Mouse (Mus musculus) kidney, embryonic 16.5 days (tissue): Measurements from ENCODE around the gene Mfn1. TPM values are rescaled to one million over a fixed set of nuclear protein-coding genes. Genes with fewer than 3 reads are reported as not detected.

Source experiments
- ATAC-seq: fragments of 200-750 bp; cut with Nextera tagmentation; 2 replicates; pipeline ENCODE4 v1.8.0; 2017; ENCODE audit warnings: moderate TSS enrichment; ENCODE audit not compliant: low FRiP score, low TSS enrichment
- H3K27ac ChIP-seq: fragments of 300-500 bp; sonication (generic); 2 replicates; pipeline ENCODE4 v1.5.1; 2014; ENCODE audit warnings: low read length
- H3K27me3 ChIP-seq: fragments of 300-500 bp; sonication (generic); 2 replicates; pipeline ENCODE4 v1.6.1; 2014; ENCODE audit warnings: low read length, control low read depth, mixed read lengths; ENCODE audit not compliant: insufficient read depth
- H3K36me3 ChIP-seq: fragments of 300-500 bp; sonication (generic); 2 replicates; pipeline ENCODE4 v1.6.1; 2014; ENCODE audit warnings: low read length, control low read depth, mixed read lengths; ENCODE audit not compliant: insufficient read depth
- H3K4me1 ChIP-seq: fragments of 300-500 bp; sonication (generic); 2 replicates; pipeline ENCODE4 v1.6.1; 2014; ENCODE audit warnings: low read length, control low read depth, mixed read lengths; ENCODE audit not compliant: insufficient read depth
- H3K4me2 ChIP-seq: fragments of 300-500 bp; sonication (generic); replicated peaks from 2 replicates; pipeline ENCODE4 v1.6.1; 2014; ENCODE audit warnings: low read depth, low read length
- H3K4me3 ChIP-seq: fragments of 300-500 bp; sonication (generic); 2 replicates; pipeline ENCODE4 v1.5.1; 2014; ENCODE audit warnings: mild to moderate bottlenecking, low read length
- H3K9ac ChIP-seq: fragments of 300-500 bp; sonication (generic); replicated peaks from 2 replicates; pipeline ENCODE4 v1.6.1; 2014; ENCODE audit warnings: low read length
- H3K9me3 ChIP-seq: fragments of 300-500 bp; sonication (generic); 2 replicates; pipeline ENCODE4 v1.6.1; 2016; ENCODE audit warnings: low read length, control low read depth
- WGBS: fragments of 180-500 bp; shearing (Covaris S2); extraction: QIAGEN DNeasy Blood & Tissue Kit; methylation state at CpG from one replicate; pipeline ENCODE4 v1.1.7; 2014; 5-methylcytosine and 5-hydroxymethylcytosine counted together
- polyA plus RNA-seq: library from polyadenylated mRNA; unstranded; fragments of >200 nt; fragmentation: Nextera tagmentation; extraction: Ambion mirVana; gene quantifications from 2 replicates; pipeline ENCODE4 v1.2.1, GENCODE M21; 2015

Gene Mfn1
- polyA plus RNA-seq, 1 experiment from 2014 or later = 35.2 TPM

DNA sequence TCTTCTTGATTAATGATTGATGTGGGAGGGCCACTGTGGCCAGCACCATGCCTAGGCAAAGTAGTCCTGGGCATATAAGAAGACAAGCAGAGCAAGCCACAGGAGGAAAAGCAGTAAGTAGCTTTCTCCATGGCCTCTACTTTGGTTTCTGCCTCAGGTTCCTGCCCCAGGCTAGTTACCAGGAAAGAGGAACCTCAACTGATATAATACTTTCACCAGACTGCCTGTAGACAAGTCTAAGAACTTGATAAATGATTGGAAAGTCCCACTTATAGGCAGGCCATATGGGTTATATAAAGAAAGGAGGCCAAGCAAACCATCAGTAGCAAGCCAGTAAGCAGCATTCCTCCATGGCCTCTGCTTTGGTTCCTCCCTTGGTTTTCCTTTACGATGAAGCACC, 92.4 kb downstream of the Mfn1 start:
- H3K4me2 ChIP-seq = no peak overlapping the region
- H3K9ac ChIP-seq = no peak overlapping the region
- H3K9me3 ChIP-seq = no peaks in the 10 kb centered on the region
- no peaks in the 10 kb centered on the region for H3K27me3 ChIP-seq
- no peaks in the 10 kb centered on the region for H3K36me3 ChIP-seq
- no peak overlapping the region for H3K27ac ChIP-seq
- no peaks in the 10 kb centered on the region for H3K4me1 ChIP-seq
- WGBS = 86% methylated on average over 1 of the region's 1 CpGs
- no peak for ATAC-seq
- no peak overlapping the region for H3K4me3 ChIP-seq

DNA sequence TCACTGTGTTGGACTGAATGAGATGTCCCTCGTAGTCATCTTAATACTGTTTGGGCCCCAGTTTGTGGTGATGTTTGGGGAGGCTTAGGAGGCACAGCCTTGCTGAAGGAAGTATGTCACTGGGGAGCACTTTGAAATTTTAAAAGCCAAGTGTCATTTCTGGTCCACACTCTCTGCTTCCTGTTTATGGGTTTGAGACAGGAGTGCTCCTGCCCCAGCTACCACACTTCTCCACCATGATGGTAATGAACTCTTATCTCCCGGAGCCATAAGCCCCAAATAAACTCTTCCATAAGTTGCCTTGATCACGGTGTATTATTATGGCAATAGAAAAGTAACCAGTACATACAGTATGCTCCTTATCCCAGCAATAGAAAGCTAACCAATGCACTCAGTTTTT, 92.8 kb downstream of the Mfn1 start:
- Histone ChIP-seq H3K9ac (no peak overlapping the region), H3K9me3 (no peaks in the 10 kb centered on the region), H3K27ac (no peak overlapping the region), H3K4me1 (no peaks in the 10 kb centered on the region), H3K4me2 (no peak overlapping the region), H3K4me3 (no peak overlapping the region), H3K27me3 (no peaks in the 10 kb centered on the region), H3K36me3 (no peaks in the 10 kb centered on the region)
- no peak for ATAC-seq
- WGBS = 90% methylated on average over 3 of the region's 3 CpGs

DNA sequence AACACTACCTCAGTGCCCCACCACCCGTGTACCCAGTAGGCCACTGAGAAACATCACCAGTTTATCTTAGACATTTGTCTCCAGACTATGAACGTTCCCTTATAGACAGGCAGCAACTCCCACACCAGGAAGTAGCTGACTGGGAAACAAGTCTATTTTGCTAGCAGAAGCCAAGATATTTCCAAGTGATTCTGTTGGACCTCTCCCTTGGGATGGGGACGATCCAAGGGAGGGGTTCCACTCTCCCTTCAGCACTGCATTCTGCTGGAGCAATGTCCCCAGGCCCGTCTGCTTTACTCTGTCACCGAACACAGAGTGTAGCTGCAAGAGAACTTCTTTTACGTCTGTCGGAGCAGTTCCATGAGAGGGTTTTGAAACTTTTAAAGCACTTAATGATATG, 98.9 kb downstream of the Mfn1 start:
- Histone ChIP-seq H3K36me3 (no peaks in the 10 kb centered on the region), H3K4me3 (no peak overlapping the region), H3K27me3 (no peaks in the 10 kb centered on the region), H3K4me2 (no peak overlapping the region), H3K9me3 (no peaks in the 10 kb centered on the region), H3K27ac (no peak overlapping the region), H3K9ac (no peak overlapping the region), H3K4me1 (no peaks in the 10 kb centered on the region)
- WGBS = 71% methylated on average over 7 of the region's 7 CpGs
- ATAC-seq = no peak

Other genes starting within 250 kb of the Mfn1 start
- 3.6 and 4.2 TPM in 2 replicates for gene Zmat3, start 163.5 kb upstream of the Mfn1 start, polyA plus RNA-seq
- 10.0 and 10.5 TPM in 2 replicates for gene Pik3ca, start 131.8 kb upstream of the Mfn1 start, polyA plus RNA-seq
- gene Kcnmb3, start 37.2 kb upstream of the Mfn1 start, polyA plus RNA-seq = 0.23 and 0.26 TPM in 2 replicates
- 38.6 and 42.2 TPM in 2 replicates for gene Zfp639, start 19.2 kb upstream of the Mfn1 start, polyA plus RNA-seq
- gene Gnb4, start 87.1 kb downstream of the Mfn1 start, polyA plus RNA-seq = 54.5 and 60.7 TPM in 2 replicates
- 188 and 196 TPM in 2 replicates for gene Actl6a, start 176.8 kb downstream of the Mfn1 start, polyA plus RNA-seq
- gene Ndufb5, start 207.5 kb downstream of the Mfn1 start, polyA plus RNA-seq = 325 and 353 TPM in 2 replicates
- gene Mrpl47, start 208.1 kb downstream of the Mfn1 start, polyA plus RNA-seq = 31.9 and 33.3 TPM in 2 replicates